Mouse (Mus musculus) liver, embryonic 11.5 days (tissue): Measurements from ENCODE around the gene Bik. TPM values are rescaled to one million over a fixed set of nuclear protein-coding genes. Genes with fewer than 3 reads are reported as not detected.
A peak's percentile ranks its signal among the peaks of the same experiment; 100 is the strongest.

Source experiments
- ATAC-seq: fragments of 200-750 bp; cut with Nextera tagmentation; replicated peaks from 2 replicates; pipeline ENCODE4 v1.8.0; 2017; ENCODE audit warnings: moderate number of reproducible peaks, mild to moderate bottlenecking, moderate TSS enrichment, moderate library complexity; ENCODE audit not compliant: low FRiP score
- DNase-seq: peaks from one replicate; pipeline ENCODE4 v3.0.0-alpha.2; 2017; ENCODE audit warnings: low spot score
- H3K27ac ChIP-seq: fragments of 300-500 bp; sonication (generic); 2 replicates; pipeline ENCODE4 v1.5.1; 2014; ENCODE audit warnings: mild to moderate bottlenecking, low read depth, low read length, control low read depth
- H3K27me3 ChIP-seq: fragments of 300-500 bp; sonication (generic); replicated peaks from 2 replicates; pipeline ENCODE4 v1.6.1; 2014; ENCODE audit warnings: low read length, mixed read lengths; ENCODE audit not compliant: control insufficient read depth, insufficient read depth
- H3K36me3 ChIP-seq: fragments of 300-500 bp; sonication (generic); 2 replicates; pipeline ENCODE4 v1.6.1; 2014; ENCODE audit warnings: mild to moderate bottlenecking, low read length, moderate library complexity, mixed read lengths; ENCODE audit not compliant: control insufficient read depth, insufficient read depth
- H3K4me1 ChIP-seq: fragments of 300-500 bp; sonication (generic); replicated peaks from 2 replicates; pipeline ENCODE4 v1.6.1; 2014; ENCODE audit warnings: low read length, mixed read lengths; ENCODE audit not compliant: control insufficient read depth, insufficient read depth
- H3K4me2 ChIP-seq: fragments of 300-500 bp; sonication (generic); 2 replicates; pipeline ENCODE4 v1.6.1; 2014; ENCODE audit warnings: mild to moderate bottlenecking, control low read depth, moderate library complexity
- H3K4me3 ChIP-seq: fragments of 300-500 bp; sonication (generic); 2 replicates; pipeline ENCODE4 v1.5.1; 2014; ENCODE audit warnings: low read depth, low read length, control low read depth
- H3K9ac ChIP-seq: fragments of 300-500 bp; sonication (generic); 2 replicates; pipeline ENCODE4 v1.6.1; 2014; ENCODE audit warnings: low read depth, low read length, control low read depth
- H3K9me3 ChIP-seq: fragments of 300-500 bp; sonication (generic); 2 replicates; pipeline ENCODE4 v1.6.1; 2016; ENCODE audit warnings: low read length, inconsistent platforms, mixed read lengths; ENCODE audit not compliant: control insufficient read depth
- WGBS: fragments of 180-500 bp; shearing (Covaris S2); extraction: QIAGEN DNeasy Blood & Tissue Kit; methylation state at CpG from one replicate; pipeline ENCODE4 v1.1.7; 2014; 5-methylcytosine and 5-hydroxymethylcytosine counted together
- microRNA-seq: library from miRNA; unstranded; fragments of <30 nt; microRNA quantifications from one replicate; pipeline ENCODE4, GENCODE M21; 2017; ENCODE audit warnings: borderline number of aligned reads
- polyA plus RNA-seq: library from polyadenylated mRNA; unstranded; fragments of >200 nt; fragmentation: Nextera tagmentation; extraction: Ambion mirVana; gene quantifications from 2 replicates; pipeline ENCODE4 v1.2.1, GENCODE M21; 2014

The Bik gene
- polyA plus RNA-seq, 1 experiment from 2014 or later: 4.0 TPM

DNA sequence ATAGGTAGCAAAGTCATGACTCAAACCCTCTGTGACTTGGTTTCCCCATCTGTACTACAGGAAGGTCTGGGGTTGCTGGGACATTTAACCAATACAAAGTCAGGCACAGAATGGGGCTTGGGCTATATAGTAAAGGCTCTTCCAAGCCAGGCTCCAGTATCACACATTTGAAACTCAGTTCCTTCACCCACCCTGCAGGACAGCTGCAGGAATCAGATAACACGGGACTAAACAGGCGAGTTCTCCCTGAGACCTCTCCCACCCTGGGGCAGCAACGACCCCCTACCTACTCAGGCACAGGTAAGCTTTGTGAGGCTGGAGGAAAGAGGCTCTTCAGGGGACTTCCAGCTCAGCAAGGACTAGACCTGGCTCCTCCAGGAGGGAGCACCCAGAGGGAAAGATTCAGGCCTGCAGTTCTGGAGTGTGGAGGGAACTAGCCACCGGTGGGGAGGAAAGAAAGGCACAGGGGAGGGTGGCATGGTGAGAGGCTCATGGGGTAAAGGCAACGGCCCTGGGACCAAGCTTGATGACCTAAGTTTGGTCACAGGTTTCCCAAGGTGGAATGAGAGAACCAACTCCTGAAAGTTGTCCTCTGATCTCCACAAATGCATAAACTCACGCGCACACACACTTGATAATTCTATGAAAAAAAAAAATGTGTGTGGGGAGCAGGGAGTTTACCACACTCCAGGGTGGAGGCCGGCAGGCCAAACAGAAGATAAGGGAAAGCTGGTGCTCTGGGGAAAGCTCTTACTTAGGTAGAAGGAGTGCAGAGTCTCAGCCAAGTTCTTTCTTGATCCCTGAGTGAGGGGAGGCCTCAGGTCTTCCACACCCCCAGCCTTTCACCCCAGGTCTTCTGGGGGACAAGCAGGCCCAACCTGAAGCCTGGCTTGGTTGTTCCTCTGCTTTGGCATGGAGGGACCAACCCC lies 65.9 kb downstream of the Bik start:
- WGBS: 31% methylated on average over 8 of the region's 8 CpGs
- Histone ChIP-seq H3K27me3 (no peaks in the 10 kb centered on the region), H3K4me3 (peak overlapping the region; percentile 90), H3K36me3 (peaks cover 18% of the 10 kb centered on the region), H3K9ac (peak overlapping the region; percentile 92), H3K4me1 (peaks cover 40% of the 10 kb centered on the region), H3K27ac (peak overlapping the region; percentile 93), H3K9me3 (no peaks in the 10 kb centered on the region), H3K4me2 (peak overlapping the region; percentile 93)
- ATAC-seq (peak; percentile 78), DNase-seq (no peak)

DNA sequence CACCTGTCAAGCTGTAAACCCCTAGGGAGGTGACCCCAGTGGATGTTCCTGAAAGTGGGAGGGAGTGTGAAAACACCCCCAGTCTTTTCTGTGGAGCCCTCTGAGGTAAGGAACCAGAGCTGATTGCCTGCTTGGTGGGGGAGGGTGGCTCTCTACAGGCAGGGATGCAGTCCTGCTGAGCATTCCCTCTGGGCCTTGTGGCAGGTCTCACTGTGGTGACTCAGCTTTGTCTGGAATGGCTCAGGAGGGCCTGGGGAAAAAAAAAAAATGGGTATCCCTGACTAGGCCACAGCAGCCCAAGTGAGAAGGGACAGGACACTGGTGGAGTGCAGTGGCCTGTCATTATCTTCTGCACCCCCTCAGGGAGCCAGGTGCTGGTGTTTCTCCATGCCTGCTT lies 66.5 kb downstream of the Bik start:
- Histone ChIP-seq H3K36me3 (peaks cover 15% of the 10 kb centered on the region), H3K9ac (peak overlapping the region; percentile 92), H3K9me3 (no peaks in the 10 kb centered on the region), H3K4me3 (peak overlapping the region; percentile 90), H3K4me2 (peak overlapping the region; percentile 93), H3K4me1 (peaks cover 40% of the 10 kb centered on the region), H3K27ac (peak overlapping the region; percentile 93), H3K27me3 (no peaks in the 10 kb centered on the region)
- DNase-seq (no peak), ATAC-seq (no peak; the same call in 1 of the 2 replicates)

DNA sequence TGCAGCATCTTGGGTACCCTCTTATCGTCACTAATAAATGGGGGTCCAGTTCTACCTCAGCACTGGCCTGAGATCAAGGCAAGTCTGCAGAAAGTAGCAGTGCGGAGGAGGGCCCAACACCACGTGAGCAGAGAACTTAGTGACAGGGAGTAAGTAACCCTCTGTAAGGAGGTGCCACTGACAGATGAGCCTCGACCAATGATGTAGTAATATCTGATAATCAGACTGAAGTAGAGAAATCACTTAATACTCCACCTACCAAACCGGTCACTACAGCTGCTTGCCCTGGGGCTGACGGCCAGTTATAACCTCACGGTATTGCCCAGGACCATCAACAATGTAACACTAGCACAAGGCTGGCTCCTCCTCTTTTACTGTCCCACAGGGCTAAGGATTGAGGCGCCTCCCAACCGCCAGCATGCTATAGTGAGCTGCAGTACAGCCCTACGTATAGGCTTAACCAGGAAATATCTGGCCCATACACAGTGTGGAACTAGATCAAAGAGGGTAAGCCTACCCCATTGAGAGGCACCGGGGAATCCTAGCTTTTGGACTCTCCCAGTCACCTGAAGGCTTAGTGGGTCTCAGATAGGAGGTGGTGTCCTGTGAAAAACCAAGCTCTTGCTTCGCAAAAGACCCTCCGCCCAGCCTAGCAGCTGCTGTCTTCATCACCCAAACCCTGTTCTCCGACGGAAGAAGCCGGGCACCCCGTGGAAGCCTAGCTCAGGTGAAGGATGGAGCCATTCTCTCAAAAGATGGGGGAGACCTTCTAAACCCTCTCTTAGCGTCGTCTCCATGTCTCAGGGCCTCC lies 67.2 kb downstream of the Bik start:
- ATAC-seq (peak; percentile 79), DNase-seq (peak; percentile 70)
- Histone ChIP-seq H3K4me1 (peaks cover 40% of the 10 kb centered on the region), H3K36me3 (peaks cover 9% of the 10 kb centered on the region; the same call in 1 of the 2 replicates), H3K9ac (peak overlapping the region; percentile 92), H3K27ac (peak overlapping the region; percentile 93), H3K9me3 (no peaks in the 10 kb centered on the region), H3K27me3 (no peaks in the 10 kb centered on the region), H3K4me3 (peak overlapping the region; percentile 90), H3K4me2 (peak overlapping the region; percentile 93)
- 9% methylated on average over 19 of the region's 19 CpGs for WGBS

Small RNAs within 50 kb of the gene (microRNA-seq; reads per million reads assigned to microRNA genes)
- not detected for gene Gm24575

Other genes with a start within 250 kb of the Bik start
- 26.3 and 26.7 TPM in 2 replicates for gene Arfgap3, start 176.6 kb upstream of the Bik start, polyA plus RNA-seq
- 82.9 and 89.3 TPM in 2 replicates for gene Pacsin2, start 62.3 kb upstream of the Bik start, polyA plus RNA-seq
- gene Ttll1, start 16.0 kb upstream of the Bik start, polyA plus RNA-seq: 12.6 and 14.5 TPM in 2 replicates
- gene Tspo, start 36.7 kb downstream of the Bik start, polyA plus RNA-seq: 144 and 150 TPM in 2 replicates
- gene Mcat, start 36.9 kb downstream of the Bik start, polyA plus RNA-seq: 38.6 and 39.3 TPM in 2 replicates
- gene Ttll12, start 68.3 kb downstream of the Bik start, polyA plus RNA-seq: 81.4 and 87.1 TPM in 2 replicates
- 2.5 and 4.0 TPM in 2 replicates for gene Scube1, start 198.2 kb downstream of the Bik start, polyA plus RNA-seq